Mouse (Mus musculus): ENCODE measurements at regions not wholly inside any gene's neighbourhood (a gene's known extent, or its start where the extent isn't known, plus 50 kb on each side); places are given as distances from the start of the nearest gene placed in this dataset.

GRCm38 (mm10) chr4:54161337-54161993, 335.6 kb downstream of the Tmem38b start:
- no peak for DNase-seq (ENCODE audit: low read depth, low spot score)

GRCm38 (mm10) chr4:54162308-54162707, 336.5 kb downstream of the Tmem38b start:
- no peak for DNase-seq (ENCODE audit: low read depth, low spot score)

- DNase-seq (ENCODE audit: low read depth, low spot score), result no peak
Observed at GRCm38 (mm10) chr4:54170202-54170931, 344.5 kb downstream of the Tmem38b start.

- no peak for DNase-seq (ENCODE audit: low read depth, low spot score)
Observed at GRCm38 (mm10) chr4:54184213-54184612, 358.4 kb downstream of the Tmem38b start.

- no peak for DNase-seq (ENCODE audit: low read depth, low spot score)
Observed at GRCm38 (mm10) chr4:54195734-54196133, 369.9 kb downstream of the Tmem38b start.

GRCm38 (mm10) chr4:54202440-54202839, 376.6 kb downstream of the Tmem38b start:
- no peak for DNase-seq (ENCODE audit: low read depth, low spot score)

- no peak for DNase-seq (ENCODE audit: low read depth, low spot score)
Observed at GRCm38 (mm10) chr4:54224572-54224971, 398.7 kb downstream of the Tmem38b start.

All from retina, adult 2 months (tissue).